Mouse (Mus musculus): Measurements from ENCODE around the gene 6330409D20Rik. TPM values are rescaled to one million over a fixed set of nuclear protein-coding genes. Genes with fewer than 3 reads are reported as not detected.

6330409D20Rik gene
- not detected in 2 replicates for total RNA-seq (2017)

- ATAC-seq (ENCODE audit: extremely low read depth, insufficient number of reproducible peaks, low FRiP score, poor library complexity, severe bottlenecking): no peak
Observed at GRCm38 (mm10) chr2:32740916-32741272, at the start of gene 6330409D20Rik. Gene 6330409D20Rik (minus strand): TSS chr2:32741016.

- ATAC-seq (ENCODE audit: extremely low read depth, insufficient number of reproducible peaks, low FRiP score, poor library complexity, severe bottlenecking): no peak
Observed at GRCm38 (mm10) chr2:32788581-32788980, 47.8 kb upstream of the 6330409D20Rik start.

- ATAC-seq (ENCODE audit: extremely low read depth, insufficient number of reproducible peaks, low FRiP score, poor library complexity, severe bottlenecking): no peak
Observed at GRCm38 (mm10) chr2:32787176-32787575, 46.4 kb upstream of the 6330409D20Rik start.

GRCm38 (mm10) chr2:32784048-32784681, 43.3 kb upstream of the 6330409D20Rik start, which contains the start of gene Cfap157:
Gene Cfap157 (minus strand): TSS chr2:32784428.
- no peak for ATAC-seq (ENCODE audit: extremely low read depth, insufficient number of reproducible peaks, low FRiP score, poor library complexity, severe bottlenecking)

- ATAC-seq (ENCODE audit: extremely low read depth, insufficient number of reproducible peaks, low FRiP score, poor library complexity, severe bottlenecking): no peak
Observed at GRCm38 (mm10) chr2:32781710-32782109, 40.9 kb upstream of the 6330409D20Rik start.

- no peak for ATAC-seq (ENCODE audit: extremely low read depth, insufficient number of reproducible peaks, low FRiP score, poor library complexity, severe bottlenecking)
Observed at GRCm38 (mm10) chr2:32779714-32780113, 38.9 kb upstream of the 6330409D20Rik start.

- 0 out of 2 replicates have a peak, but pooled peaks have one; percentile 7 for ATAC-seq (ENCODE audit: extremely low read depth, insufficient number of reproducible peaks, low FRiP score, poor library complexity, severe bottlenecking)
Observed at GRCm38 (mm10) chr2:32779131-32779530, 38.3 kb upstream of the 6330409D20Rik start.

GRCm38 (mm10) chr2:32778081-32778480, 37.3 kb upstream of the 6330409D20Rik start:
- ATAC-seq (ENCODE audit: extremely low read depth, insufficient number of reproducible peaks, low FRiP score, poor library complexity, severe bottlenecking): no peak

- ATAC-seq (ENCODE audit: extremely low read depth, insufficient number of reproducible peaks, low FRiP score, poor library complexity, severe bottlenecking): no peak
Observed at GRCm38 (mm10) chr2:32776192-32776591, 35.4 kb upstream of the 6330409D20Rik start.

GRCm38 (mm10) chr2:32775359-32776074, 34.7 kb upstream of the 6330409D20Rik start, which contains the start of the genes Ttc16 and Ptrh1:
Gene Ttc16 (minus strand): TSS chr2:32775633.
Gene Ptrh1 (plus strand): TSS chr2:32775786.
- ATAC-seq (ENCODE audit: extremely low read depth, insufficient number of reproducible peaks, low FRiP score, poor library complexity, severe bottlenecking): peak; percentile 92

- ATAC-seq (ENCODE audit: extremely low read depth, insufficient number of reproducible peaks, low FRiP score, poor library complexity, severe bottlenecking): no peak
Observed at GRCm38 (mm10) chr2:32772626-32773279, 31.9 kb upstream of the 6330409D20Rik start.

- no peak for ATAC-seq (ENCODE audit: extremely low read depth, insufficient number of reproducible peaks, low FRiP score, poor library complexity, severe bottlenecking)
Observed at GRCm38 (mm10) chr2:32771886-32772285, 31.1 kb upstream of the 6330409D20Rik start.

- no peak for ATAC-seq (ENCODE audit: extremely low read depth, insufficient number of reproducible peaks, low FRiP score, poor library complexity, severe bottlenecking)
Observed at GRCm38 (mm10) chr2:32769327-32770085, 28.7 kb upstream of the 6330409D20Rik start.

GRCm38 (mm10) chr2:32768661-32769285, 28.0 kb upstream of the 6330409D20Rik start:
- no peak for ATAC-seq (ENCODE audit: extremely low read depth, insufficient number of reproducible peaks, low FRiP score, poor library complexity, severe bottlenecking)

GRCm38 (mm10) chr2:32767241-32767640, 26.4 kb upstream of the 6330409D20Rik start:
- no peak for ATAC-seq (ENCODE audit: extremely low read depth, insufficient number of reproducible peaks, low FRiP score, poor library complexity, severe bottlenecking)

GRCm38 (mm10) chr2:32763353-32763752, 22.5 kb upstream of the 6330409D20Rik start:
- ATAC-seq (ENCODE audit: extremely low read depth, insufficient number of reproducible peaks, low FRiP score, poor library complexity, severe bottlenecking): no peak

GRCm38 (mm10) chr2:32761859-32762258, 21.0 kb upstream of the 6330409D20Rik start:
- no peak for ATAC-seq (ENCODE audit: extremely low read depth, insufficient number of reproducible peaks, low FRiP score, poor library complexity, severe bottlenecking)

- no peak for ATAC-seq (ENCODE audit: extremely low read depth, insufficient number of reproducible peaks, low FRiP score, poor library complexity, severe bottlenecking)
Observed at GRCm38 (mm10) chr2:32761361-32761760, 20.5 kb upstream of the 6330409D20Rik start.

- no peak for ATAC-seq (ENCODE audit: extremely low read depth, insufficient number of reproducible peaks, low FRiP score, poor library complexity, severe bottlenecking)
Observed at GRCm38 (mm10) chr2:32759001-32759400, 18.2 kb upstream of the 6330409D20Rik start.

All from neutrophil, adult 5-6 weeks (primary cell).